Mouse (Mus musculus): ENCODE data around the gene Elk3. TPM values are rescaled to one million over a fixed set of nuclear protein-coding genes. Genes with fewer than 3 reads are reported as not detected.
"Not testable (repeated sequence)": the region's sequence is repeated elsewhere in the genome, so short reads cannot be mapped to it uniquely, and the experiment has no call there.

Gene Elk3
- polyA plus RNA-seq (2014; fragmentation: Nextera tagmentation; extraction: Ambion mirVana) = 15.9 and 17.6 TPM in 2 replicates

GRCm38 (mm10) chr10:93310721-93311411 lies at the start of gene Elk3:
Gene Elk3, minus strand, starts transcription at chr10:93311135.
- ATAC-seq (replicated peaks; ENCODE audit: low FRiP score) (peak; percentile 66), DNase-seq (ENCODE audit: low spot score) (peak; percentile 67)
- Histone ChIP-seq H3K4me1 (replicated peaks; ENCODE audit: control insufficient read depth, insufficient read depth, low read length) (peaks cover 4% of the 10 kb centered on the region; the same call in 1 of the 2 replicates), H3K4me2 (peak within 1 kb of the TSS; percentile 89), H3K36me3 (ENCODE audit: control insufficient read depth, insufficient read depth, low read length) (no peaks in the 10 kb centered on the region), H3K4me3 (ENCODE audit: low read depth, low read length) (peak within 1 kb of the TSS; percentile 69), H3K27me3 (replicated peaks; ENCODE audit: control insufficient read depth, insufficient read depth, low read length) (peaks cover 31% of the 10 kb centered on the region), H3K9me3 (ENCODE audit: control insufficient read depth, low read length) (no peaks in the 10 kb centered on the region), H3K27ac (ENCODE audit: low read depth, low read length) (peak within 1 kb of the TSS; percentile 86), H3K9ac (ENCODE audit: low read depth, low read length) (peak within 1 kb of the TSS; percentile 75)
- WGBS = under 1% methylated on average over 49 of the region's 53 CpGs

- ATAC-seq (replicated peaks; ENCODE audit: low FRiP score) = no peak
- Histone ChIP-seq H3K9ac (ENCODE audit: low read depth, low read length) (no peak overlapping the region), H3K27ac (ENCODE audit: low read depth, low read length) (no peak overlapping the region), H3K4me1 (replicated peaks; ENCODE audit: control insufficient read depth, insufficient read depth, low read length) (no peaks in the 10 kb centered on the region), H3K36me3 (ENCODE audit: control insufficient read depth, insufficient read depth, low read length) (no peaks in the 10 kb centered on the region), H3K9me3 (ENCODE audit: control insufficient read depth, low read length) (no peaks in the 10 kb centered on the region), H3K27me3 (replicated peaks; ENCODE audit: control insufficient read depth, insufficient read depth, low read length) (no peaks in the 10 kb centered on the region), H3K4me3 (ENCODE audit: low read depth, low read length) (no peak overlapping the region), H3K4me2 (no peak overlapping the region)
- DNase-seq (ENCODE audit: low spot score) = no peak
- WGBS = 32% methylated on average over 3 of the region's 3 CpGs
These were observed 49.7 kb upstream of the Elk3 start for GRCm38 (mm10) chr10:93360623-93361022.

GRCm38 (mm10) chr10:93360190-93360589 lies 49.3 kb upstream of the Elk3 start:
- WGBS = 64% methylated on average over 4 of the region's 4 CpGs
- ATAC-seq (replicated peaks; ENCODE audit: low FRiP score) = not testable (repeated sequence)

GRCm38 (mm10) chr10:93359339-93359863 lies 48.5 kb upstream of the Elk3 start:
- Histone ChIP-seq H3K9me3 (ENCODE audit: control insufficient read depth, low read length) (no peaks in the 10 kb centered on the region), H3K4me2 (no peak overlapping the region), H3K4me1 (replicated peaks; ENCODE audit: control insufficient read depth, insufficient read depth, low read length) (no peaks in the 10 kb centered on the region), H3K27ac (ENCODE audit: low read depth, low read length) (no peak overlapping the region), H3K36me3 (ENCODE audit: control insufficient read depth, insufficient read depth, low read length) (no peaks in the 10 kb centered on the region), H3K4me3 (ENCODE audit: low read depth, low read length) (no peak overlapping the region), H3K27me3 (replicated peaks; ENCODE audit: control insufficient read depth, insufficient read depth, low read length) (no peaks in the 10 kb centered on the region), H3K9ac (ENCODE audit: low read depth, low read length) (no peak overlapping the region)
- ATAC-seq (replicated peaks; ENCODE audit: low FRiP score) (no peak), DNase-seq (ENCODE audit: low spot score) (no peak)
- 78% methylated on average over 7 of the region's 7 CpGs for WGBS

More at GRCm38 (mm10) chr10:93360190-93360589, 49.3 kb upstream of the Elk3 start:
- H3K9ac ChIP-seq (ENCODE audit: low read depth, low read length); H3K4me3 ChIP-seq (ENCODE audit: low read depth, low read length); H3K27ac ChIP-seq (ENCODE audit: low read depth, low read length); DNase-seq (ENCODE audit: low spot score); H3K9me3 ChIP-seq (ENCODE audit: control insufficient read depth, low read length); H3K4me1 ChIP-seq (replicated peaks; ENCODE audit: control insufficient read depth, insufficient read depth, low read length); H3K27me3 ChIP-seq (replicated peaks; ENCODE audit: control insufficient read depth, insufficient read depth, low read length); H3K4me2 ChIP-seq; H3K36me3 ChIP-seq (ENCODE audit: control insufficient read depth, insufficient read depth, low read length): not testable (repeated sequence)

GRCm38 (mm10) chr10:93358878-93359277 lies 47.9 kb upstream of the Elk3 start:
- Histone ChIP-seq H3K36me3 (ENCODE audit: control insufficient read depth, insufficient read depth, low read length) (no peaks in the 10 kb centered on the region), H3K4me3 (ENCODE audit: low read depth, low read length) (no peak overlapping the region), H3K9me3 (ENCODE audit: control insufficient read depth, low read length) (no peaks in the 10 kb centered on the region), H3K27me3 (replicated peaks; ENCODE audit: control insufficient read depth, insufficient read depth, low read length) (no peaks in the 10 kb centered on the region), H3K27ac (ENCODE audit: low read depth, low read length) (no peak overlapping the region), H3K9ac (ENCODE audit: low read depth, low read length) (no peak overlapping the region), H3K4me2 (no peak overlapping the region), H3K4me1 (replicated peaks; ENCODE audit: control insufficient read depth, insufficient read depth, low read length) (no peaks in the 10 kb centered on the region)
- no peak for ATAC-seq (replicated peaks; ENCODE audit: low FRiP score)
- no peak for DNase-seq (ENCODE audit: low spot score)
- 75% methylated on average over 4 of the region's 4 CpGs for WGBS

- Histone ChIP-seq H3K4me1 (replicated peaks; ENCODE audit: control insufficient read depth, insufficient read depth, low read length) (no peaks in the 10 kb centered on the region), H3K9ac (ENCODE audit: low read depth, low read length) (no peak overlapping the region), H3K4me2 (no peak overlapping the region), H3K27me3 (replicated peaks; ENCODE audit: control insufficient read depth, insufficient read depth, low read length) (no peaks in the 10 kb centered on the region), H3K27ac (ENCODE audit: low read depth, low read length) (no peak overlapping the region), H3K4me3 (ENCODE audit: low read depth, low read length) (no peak overlapping the region), H3K36me3 (ENCODE audit: control insufficient read depth, insufficient read depth, low read length) (no peaks in the 10 kb centered on the region), H3K9me3 (ENCODE audit: control insufficient read depth, low read length) (no peaks in the 10 kb centered on the region)
- ATAC-seq (replicated peaks; ENCODE audit: low FRiP score) (no peak), DNase-seq (ENCODE audit: low spot score) (no peak)
- 83% methylated on average over 5 of the region's 5 CpGs for WGBS
These were observed 46.2 kb upstream of the Elk3 start for GRCm38 (mm10) chr10:93357162-93357561.

- H3K4me2 ChIP-seq = no peak overlapping the region
- WGBS = 67% methylated on average over 9 of the region's 9 CpGs
- H3K9ac ChIP-seq (ENCODE audit: low read depth, low read length) = no peak overlapping the region
- no peaks in the 10 kb centered on the region for H3K27me3 ChIP-seq (replicated peaks; ENCODE audit: control insufficient read depth, insufficient read depth, low read length)
- H3K36me3 ChIP-seq (ENCODE audit: control insufficient read depth, insufficient read depth, low read length) = no peaks in the 10 kb centered on the region
- no peak overlapping the region for H3K4me3 ChIP-seq (ENCODE audit: low read depth, low read length)
- H3K9me3 ChIP-seq (ENCODE audit: control insufficient read depth, low read length) = no peaks in the 10 kb centered on the region
- ATAC-seq (replicated peaks; ENCODE audit: low FRiP score) (no peak), DNase-seq (ENCODE audit: low spot score) (no peak)
- H3K27ac ChIP-seq (ENCODE audit: low read depth, low read length) = no peak overlapping the region
- no peaks in the 10 kb centered on the region for H3K4me1 ChIP-seq (replicated peaks; ENCODE audit: control insufficient read depth, insufficient read depth, low read length)
These were observed 45.2 kb upstream of the Elk3 start for GRCm38 (mm10) chr10:93356122-93356521.

- Histone ChIP-seq H3K4me1 (replicated peaks; ENCODE audit: control insufficient read depth, insufficient read depth, low read length) (no peaks in the 10 kb centered on the region), H3K9me3 (ENCODE audit: control insufficient read depth, low read length) (no peaks in the 10 kb centered on the region), H3K4me2 (no peak overlapping the region), H3K36me3 (ENCODE audit: control insufficient read depth, insufficient read depth, low read length) (no peaks in the 10 kb centered on the region), H3K9ac (ENCODE audit: low read depth, low read length) (no peak overlapping the region), H3K4me3 (ENCODE audit: low read depth, low read length) (no peak overlapping the region), H3K27me3 (replicated peaks; ENCODE audit: control insufficient read depth, insufficient read depth, low read length) (no peaks in the 10 kb centered on the region), H3K27ac (ENCODE audit: low read depth, low read length) (no peak overlapping the region)
- 70% methylated on average over 8 of the region's 8 CpGs for WGBS
- ATAC-seq (replicated peaks; ENCODE audit: low FRiP score) = no peak
- DNase-seq (ENCODE audit: low spot score) = no peak
These were observed 44.5 kb upstream of the Elk3 start for GRCm38 (mm10) chr10:93355276-93355927.

Measured in liver, embryonic 11.5 days (tissue).